Mouse (Mus musculus) kidney, adult 2 months (tissue): ENCODE measurements around the gene 2610318N02Rik. TPM values are rescaled to one million over a fixed set of nuclear protein-coding genes. Genes with fewer than 3 reads are reported as not detected.

ENCODE experiments used
- DNase-seq: peaks from one replicate; pipeline ENCODE4 v3.0.0; 2021
- H3K27ac ChIP-seq: fragments of 200-500 bp; 2 replicates; pipeline ENCODE4 v1.5.1; 2012; ENCODE audit warnings: low read depth, low read length, control low read depth, inconsistent platforms; ENCODE audit not compliant: insufficient read depth
- H3K27me3 ChIP-seq: fragments of 200-500 bp; replicated peaks from 2 replicates; pipeline ENCODE4 v1.6.1; 2012; ENCODE audit warnings: mild to moderate bottlenecking, moderate library complexity, low read length, inconsistent platforms; ENCODE audit not compliant: control insufficient read depth, insufficient read depth
- H3K36me3 ChIP-seq: fragments of 200-500 bp; 2 replicates; pipeline ENCODE4 v1.6.1; 2012; ENCODE audit warnings: mild to moderate bottlenecking, moderate library complexity, low read length, inconsistent platforms; ENCODE audit not compliant: control insufficient read depth, insufficient read depth
- H3K4me1 ChIP-seq: fragments of 200-500 bp; 2 replicates; pipeline ENCODE4 v1.6.1; 2011; ENCODE audit warnings: low read length; ENCODE audit not compliant: control insufficient read depth, insufficient read depth
- H3K4me3 ChIP-seq: fragments of 200-500 bp; 2 replicates; pipeline ENCODE4 v1.5.1; 2011; ENCODE audit warnings: mild to moderate bottlenecking, low read depth, low read length, control low read depth; ENCODE audit not compliant: insufficient read depth
- CTCF ChIP-seq: fragments of 200-500 bp; conservative IDR thresholded peaks from 2 replicates; pipeline ENCODE4 v1.5.1; 2011; ENCODE audit warnings: low read depth, mild to moderate bottlenecking, control low read depth, low read length, moderate library complexity, mixed read lengths; ENCODE audit not compliant: insufficient read depth, insufficient read length
- POLR2A ChIP-seq: fragments of 200-500 bp; IDR thresholded peaks from one replicate; pipeline ENCODE4 v1.6.1; 2011; ENCODE audit warnings: low read depth, low read length, control low read depth
- WGBS: fragments of 180-500 bp; shearing (Covaris S2); methylation state at CpG from one replicate; pipeline ENCODE4 v1.1.7; 2018; 5-methylcytosine and 5-hydroxymethylcytosine counted together
- polyA plus RNA-seq: library from polyadenylated mRNA; depleted of rRNA; stranded (reverse); fragments of >200 nt; gene quantifications from 2 replicates; pipeline ENCODE4 v1.2.3, GENCODE M21; 2012

The 2610318N02Rik gene
- polyA plus RNA-seq, 1 experiment: 0.75 TPM

DNA sequence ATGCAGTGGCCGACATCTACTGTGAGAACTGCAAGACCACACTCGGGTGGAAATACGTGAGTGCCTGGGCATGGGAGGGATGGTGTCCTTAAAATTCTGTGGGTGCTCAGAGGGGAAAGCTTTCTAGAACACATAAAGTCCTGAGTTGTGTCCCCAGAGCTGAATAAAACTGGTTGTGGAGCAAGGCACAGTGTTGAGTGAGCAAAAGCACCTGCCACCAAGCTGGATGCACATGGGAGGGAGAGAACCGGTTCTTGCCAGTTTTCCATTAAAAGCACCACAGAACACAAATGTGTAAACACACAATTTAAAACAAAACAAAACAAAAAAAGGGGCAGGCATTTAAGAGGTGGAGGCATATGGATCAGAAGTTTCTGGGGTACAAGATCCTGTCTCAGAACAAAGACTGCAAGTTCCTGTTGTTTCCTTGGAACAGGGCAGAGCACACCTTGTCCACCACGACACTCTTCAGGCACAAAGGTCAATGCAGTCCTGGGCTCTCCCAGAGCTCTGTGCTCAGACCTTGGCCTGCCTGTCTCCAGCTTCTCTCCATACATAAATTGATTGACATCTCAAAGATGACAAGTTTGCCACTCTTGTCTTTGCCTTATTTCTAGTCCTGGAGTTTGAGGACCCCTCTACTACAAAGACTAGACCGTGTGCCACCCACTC is 42.7 kb downstream of the 2610318N02Rik start:
- WGBS: 70% methylated on average over 6 of the region's 6 CpGs
- peak; percentile 18 for DNase-seq
- H3K27ac ChIP-seq: no peak overlapping the region
- no peak overlapping the region for H3K4me3 ChIP-seq
- no peaks in the 10 kb centered on the region; the same call in 1 of the 2 replicates for H3K36me3 ChIP-seq
- no peaks in the 10 kb centered on the region for H3K27me3 ChIP-seq
- 0 out of 2 replicates have a peak, but pooled peaks cover 4% of the 10 kb centered on the region for H3K4me1 ChIP-seq
- TF ChIP-seq POLR2A (no peak), CTCF (no peak)

DNA sequence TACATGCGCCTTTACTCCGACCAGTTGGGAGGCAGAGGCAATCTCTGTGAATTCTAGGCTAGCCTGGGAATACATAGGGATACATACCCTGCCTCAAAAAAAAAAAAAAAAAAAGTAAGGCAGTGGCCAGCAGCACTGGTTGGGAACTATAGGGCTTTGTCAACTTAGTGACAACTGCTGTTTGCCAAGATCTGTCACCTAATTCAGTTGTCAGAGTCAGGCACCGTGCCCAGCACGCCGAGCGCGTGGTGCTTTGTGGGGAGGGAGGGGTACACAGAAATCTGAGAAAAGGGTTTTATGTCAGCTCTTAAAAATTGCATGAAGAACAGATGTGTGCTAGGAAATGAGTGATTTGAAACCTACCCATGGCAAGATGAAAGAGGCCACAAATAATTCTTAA is 46.9 kb downstream of the 2610318N02Rik start:
- Histone ChIP-seq H3K27ac (no peak overlapping the region), H3K4me1 (0 out of 2 replicates have a peak, but pooled peaks cover 4% of the 10 kb centered on the region), H3K27me3 (no peaks in the 10 kb centered on the region), H3K4me3 (no peak overlapping the region), H3K36me3 (no peaks in the 10 kb centered on the region)
- DNase-seq: no peak
- TF ChIP-seq CTCF: no peak
- no peak for TF ChIP-seq POLR2A
- whole genome bisulfite sequencing: 93% methylated on average over 7 of the region's 7 CpGs

DNA sequence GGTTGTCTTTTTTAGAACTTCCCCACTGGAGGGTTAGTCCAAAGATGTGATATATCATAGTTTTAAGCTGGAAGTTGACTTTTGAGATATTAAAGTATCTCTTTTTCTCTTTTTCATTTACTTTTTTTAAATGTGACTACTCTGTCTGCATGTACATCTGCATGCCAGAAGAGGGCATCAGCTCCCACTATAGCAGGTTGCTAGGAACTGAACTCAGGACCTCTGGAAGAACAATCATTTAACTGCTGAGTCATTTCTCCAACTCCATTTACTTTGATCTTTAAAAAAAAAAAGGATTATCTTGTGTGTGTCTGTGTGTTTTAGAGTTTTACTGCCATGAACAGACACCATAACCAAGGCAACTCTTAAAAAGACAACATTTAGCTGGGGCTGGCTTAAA is 48.1 kb downstream of the 2610318N02Rik start:
- no peaks in the 10 kb centered on the region for H3K36me3 ChIP-seq
- no peak for TF ChIP-seq CTCF
- no peak for TF ChIP-seq POLR2A

DNA sequence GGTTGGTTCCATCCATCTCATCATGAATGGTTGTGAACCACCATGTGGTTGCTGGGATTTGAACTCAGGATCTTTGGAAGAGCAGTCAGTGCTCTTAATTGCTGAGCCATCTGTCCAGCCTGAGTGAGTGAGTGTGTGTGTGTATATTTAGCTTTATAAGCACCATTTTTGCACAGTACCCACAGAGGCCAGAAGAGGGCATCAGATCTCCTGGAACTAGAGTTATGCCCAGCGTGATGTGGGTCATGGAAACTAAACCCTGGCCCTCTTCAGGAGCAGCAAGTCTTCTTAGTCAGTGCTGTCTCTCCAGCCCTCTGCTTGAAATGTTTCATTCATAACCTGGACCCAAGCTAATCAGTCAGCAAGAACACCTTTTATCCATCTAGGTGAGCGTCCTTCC is 48.7 kb downstream of the 2610318N02Rik start:
- 95% methylated on average over 2 of the region's 2 CpGs for WGBS
- no peak for DNase-seq
- TF ChIP-seq CTCF: no peak
- no peak for TF ChIP-seq POLR2A
- no peak overlapping the region for H3K27ac ChIP-seq
- no peaks in the 10 kb centered on the region for H3K4me1 ChIP-seq
- H3K4me3 ChIP-seq: no peak overlapping the region
- H3K27me3 ChIP-seq: no peaks in the 10 kb centered on the region
- no peaks in the 10 kb centered on the region for H3K36me3 ChIP-seq

More for the DNA sequence above, 48.1 kb downstream of the 2610318N02Rik start:
- H3K27me3 ChIP-seq: no peaks in the 10 kb centered on the region
- DNase-seq: no peak
- no peak overlapping the region for H3K27ac ChIP-seq
- no peak overlapping the region for H3K4me3 ChIP-seq
- no peaks in the 10 kb centered on the region for H3K4me1 ChIP-seq

DNA sequence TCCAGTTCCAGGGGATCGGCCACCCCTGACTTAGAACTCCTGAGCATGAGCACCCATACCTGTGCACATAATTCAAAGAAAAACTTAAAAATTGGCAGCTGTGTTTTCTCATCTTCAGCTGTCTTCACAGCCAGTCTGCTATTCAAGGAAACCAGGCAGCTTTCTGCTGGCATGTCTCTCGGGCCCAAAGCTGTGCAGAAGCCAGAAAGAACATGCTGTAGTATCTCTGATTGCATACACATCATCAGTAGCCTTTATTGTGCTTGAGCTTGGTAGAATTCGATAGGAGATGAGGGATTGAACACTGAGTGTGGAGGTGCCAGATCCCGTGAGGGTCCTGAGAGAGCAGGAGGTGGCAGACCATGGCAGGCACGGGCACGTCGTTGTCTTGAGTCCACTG is 52.0 kb downstream of the 2610318N02Rik start:
- H3K4me3 ChIP-seq: no peak overlapping the region
- no peaks in the 10 kb centered on the region for H3K27me3 ChIP-seq
- no peaks in the 10 kb centered on the region for H3K4me1 ChIP-seq
- no peaks in the 10 kb centered on the region for H3K36me3 ChIP-seq
- 88% methylated on average over 7 of the region's 7 CpGs for WGBS
- no peak for DNase-seq
- TF ChIP-seq CTCF (no peak), POLR2A (no peak)
- no peak overlapping the region for H3K27ac ChIP-seq

DNA sequence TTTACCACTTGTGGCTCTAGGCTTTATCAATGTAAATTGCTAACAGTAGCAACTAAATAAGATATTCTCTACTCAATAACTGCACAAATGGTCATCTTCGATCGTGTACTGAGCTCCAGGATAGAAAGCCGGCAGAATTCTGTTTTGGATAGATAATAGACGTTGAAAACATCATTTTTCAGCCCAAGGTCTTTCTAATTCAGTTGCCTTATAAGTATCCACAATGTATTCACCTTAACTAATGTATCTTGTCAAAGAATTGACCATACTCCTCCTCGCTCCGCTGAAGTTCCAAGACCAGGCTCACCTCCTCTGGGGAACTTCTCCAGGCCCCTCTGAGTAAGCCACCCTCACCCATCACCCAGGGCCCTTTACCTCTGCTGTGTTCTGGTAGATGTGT is 54.3 kb downstream of the 2610318N02Rik start:
- Histone ChIP-seq H3K4me3 (no peak overlapping the region), H3K36me3 (no peaks in the 10 kb centered on the region), H3K27ac (no peak overlapping the region), H3K27me3 (no peaks in the 10 kb centered on the region), H3K4me1 (no peaks in the 10 kb centered on the region)
- TF ChIP-seq POLR2A (no peak), CTCF (no peak)
- 48% methylated on average over 6 of the region's 6 CpGs for WGBS
- no peak for DNase-seq

DNA sequence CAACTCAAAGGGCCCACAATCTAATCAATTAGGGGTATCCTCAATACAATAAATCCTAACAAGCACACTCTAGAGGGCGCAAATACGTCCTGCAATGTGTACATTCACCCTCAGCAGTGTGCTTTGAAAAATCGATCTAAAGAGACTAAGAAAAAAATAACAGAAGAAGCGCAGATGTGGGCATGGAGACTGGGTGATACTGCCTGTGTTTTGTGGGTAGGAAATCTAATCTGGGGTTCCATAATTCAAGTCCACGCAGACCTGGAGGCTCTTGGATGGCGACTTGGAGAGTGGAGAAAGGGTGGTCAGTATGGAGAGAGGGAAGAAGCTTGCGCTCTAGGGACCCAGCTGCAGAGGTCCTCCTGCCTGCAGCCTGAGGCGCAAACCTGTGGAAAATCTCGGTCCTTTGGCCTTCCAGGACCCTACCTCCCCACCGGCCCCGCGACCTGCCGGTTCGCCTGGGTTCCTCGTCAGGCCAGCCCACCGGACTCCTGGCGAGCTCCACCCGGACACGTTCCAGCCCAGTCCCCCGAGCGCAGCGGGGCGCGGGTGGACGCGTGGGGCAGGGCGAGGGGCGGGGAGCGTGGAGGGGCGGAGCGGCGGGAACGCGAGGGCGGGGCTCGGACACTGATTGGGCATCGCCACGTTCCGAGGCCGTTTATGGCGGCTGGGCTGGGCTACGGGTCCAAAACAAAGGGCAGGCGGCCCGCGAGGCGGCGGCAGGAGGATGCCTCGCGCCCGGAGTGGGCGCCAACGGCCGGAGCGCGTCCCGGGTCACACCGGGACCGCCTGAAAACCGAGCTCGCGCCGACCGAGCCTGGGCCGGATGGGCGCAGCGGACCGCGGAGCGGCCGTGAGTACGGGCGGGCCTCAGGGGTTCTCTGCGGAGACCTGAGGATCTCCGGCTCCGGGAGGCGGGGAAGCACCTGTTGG is 55.2 kb downstream of the 2610318N02Rik start, which contains the start of gene Ypel1:
Ypel1 (plus strand) TSS at position 186 of the 933 bp plus-strand sequence.
- no peaks in the 10 kb centered on the region for H3K36me3 ChIP-seq
- peak within 1 kb of the TSS; percentile 82 for H3K4me3 ChIP-seq
- no peaks in the 10 kb centered on the region for H3K4me1 ChIP-seq
- under 1% methylated on average over 76 of the region's 76 CpGs for WGBS
- no peak for TF ChIP-seq CTCF
- no peak for TF ChIP-seq POLR2A
- no peaks in the 10 kb centered on the region for H3K27me3 ChIP-seq
- no peak within 1 kb of the TSS for H3K27ac ChIP-seq
- peak; percentile 90 for DNase-seq
